Mouse (Mus musculus) cerebellum, adult 2 months (tissue): ENCODE data around the gene Gpbar1.
A peak's percentile ranks its signal among the peaks of the same experiment; 100 is the strongest.

Experiments
- CTCF ChIP-seq: fragments of 200-500 bp; IDR thresholded peaks from 2 replicates; pipeline ENCODE4 v1.5.1; 2011; ENCODE audit warnings: low read depth, mild to moderate bottlenecking, control low read depth, low read length, moderate library complexity, borderline replicate concordance; ENCODE audit not compliant: insufficient read depth
- POLR2A ChIP-seq: fragments of 200-500 bp; IDR thresholded peaks from 2 replicates; pipeline ENCODE4 v1.6.1; 2011; ENCODE audit warnings: low read length, control low read depth, borderline replicate concordance; ENCODE audit not compliant: insufficient read depth

DNA sequence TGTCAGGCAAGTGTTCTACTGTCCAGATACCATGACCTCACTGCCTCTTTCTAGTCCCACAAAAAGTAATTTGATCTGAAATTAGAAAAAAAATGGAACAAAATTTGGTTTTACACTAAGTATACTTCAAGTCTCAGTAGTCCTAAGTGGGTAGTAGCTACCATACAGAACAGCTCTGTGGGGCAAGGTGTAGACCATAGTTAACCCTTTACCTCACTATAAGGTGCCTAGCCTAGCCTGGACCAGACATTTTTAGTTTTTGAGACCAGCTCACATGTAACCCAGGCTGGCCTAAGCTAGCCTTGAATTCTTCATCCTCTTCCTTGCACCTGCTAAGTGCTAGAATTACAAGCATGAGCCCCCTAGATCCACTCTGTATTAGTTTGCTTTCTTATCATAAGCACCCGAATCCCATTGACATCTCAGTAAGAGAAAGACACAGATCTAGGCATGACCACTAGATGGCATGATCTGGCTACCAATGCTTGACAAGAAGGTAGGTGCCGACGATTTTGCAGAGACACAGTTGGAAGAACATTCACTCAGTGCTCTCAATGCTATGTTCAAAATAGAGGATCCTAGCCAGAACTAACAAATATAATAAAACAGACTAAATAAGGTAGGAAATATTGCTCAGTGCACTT is 34.8 kb downstream of the Gpbar1 start:
- TF ChIP-seq CTCF, result peak; percentile 79; the same call in 1 of the 2 replicates
- TF ChIP-seq POLR2A, result no peak
